Mouse (Mus musculus) embryo, embryonic 11 days (tissue): ENCODE data around the gene Eef1a1.
"Not testable (repeated sequence)": the region's sequence is repeated elsewhere in the genome, so short reads cannot be mapped to it uniquely, and the experiment has no call there.

Experiments used
- DNase-seq: peaks from one replicate; pipeline ENCODE4 v3.0.0-alpha.2; 2015

Eef1a1 gene

GRCm38 (mm10) chr9:78488890-78489420 is at the start of gene Eef1a1:
Eef1a1 (minus strand) TSS chr9:78489151.
- DNase-seq = peak; percentile 70

GRCm38 (mm10) chr9:78538421-78538820 is 49.5 kb upstream of the Eef1a1 start:
- no peak for DNase-seq

- no peak for DNase-seq
Observed at GRCm38 (mm10) chr9:78537154-78537873, 48.4 kb upstream of the Eef1a1 start.

- DNase-seq = no peak
Observed at GRCm38 (mm10) chr9:78534606-78535005, 45.7 kb upstream of the Eef1a1 start.

GRCm38 (mm10) chr9:78533296-78533935 is 44.5 kb upstream of the Eef1a1 start:
- DNase-seq = no peak

- DNase-seq = no peak
Observed at GRCm38 (mm10) chr9:78532341-78532819, 43.4 kb upstream of the Eef1a1 start.

- DNase-seq = no peak
Observed at GRCm38 (mm10) chr9:78531816-78532215, 42.9 kb upstream of the Eef1a1 start.

DNA sequence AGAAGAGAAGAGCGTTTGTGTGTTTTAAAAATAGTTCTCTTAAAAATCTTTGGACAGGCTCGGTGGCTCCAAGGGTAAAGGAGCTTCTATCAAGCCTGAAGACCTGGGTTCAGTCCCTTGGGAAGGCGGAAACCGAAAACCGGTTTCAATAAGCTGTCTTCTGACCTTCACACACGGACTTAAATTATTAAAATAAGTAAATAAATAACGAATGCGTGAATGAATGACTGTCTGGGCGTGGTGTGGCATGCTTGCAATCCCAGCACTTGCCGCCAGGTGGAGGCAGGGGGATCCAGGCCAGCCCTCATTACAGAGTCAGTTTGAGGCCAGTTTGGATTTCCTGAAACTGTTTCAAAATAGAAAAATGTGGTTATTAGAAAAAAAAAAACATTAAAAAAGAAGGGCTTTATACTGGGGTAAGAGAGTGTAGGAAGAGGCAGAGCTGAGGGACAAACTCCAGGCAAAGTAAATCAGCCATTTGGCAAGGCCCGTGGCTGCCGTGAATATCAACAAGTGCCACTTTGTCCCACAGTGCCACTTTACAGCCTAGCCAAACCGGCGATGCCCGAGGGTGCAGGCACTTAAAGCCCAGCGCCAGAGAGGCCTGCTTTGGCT is 38.9 kb upstream of the Eef1a1 start:
- peak; percentile 80 for DNase-seq

DNA sequence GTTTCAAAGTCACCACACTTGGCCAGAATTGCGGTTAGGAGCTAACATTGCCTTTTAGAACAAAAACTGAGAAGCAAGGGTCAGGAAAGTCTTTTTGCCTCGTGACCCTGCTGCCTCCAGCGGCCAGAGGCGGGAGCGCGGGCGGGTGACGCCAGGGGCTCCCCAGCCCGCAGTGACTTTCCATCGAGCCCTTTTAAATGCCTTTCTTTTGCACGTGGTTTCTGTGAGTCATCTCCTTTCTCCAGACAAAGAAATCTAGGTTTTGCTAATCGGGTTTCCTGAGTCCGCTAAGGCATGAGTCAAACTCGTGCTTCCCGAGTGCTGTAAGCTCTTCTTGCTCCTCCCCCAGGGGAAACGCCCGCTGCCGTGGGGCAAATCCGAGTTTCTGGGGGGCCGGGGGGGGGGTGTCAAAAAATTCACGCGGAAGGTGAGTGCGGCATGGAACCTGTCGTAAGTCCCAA is 38.4 kb upstream of the Eef1a1 start:
- peak; percentile 91 for DNase-seq

DNA sequence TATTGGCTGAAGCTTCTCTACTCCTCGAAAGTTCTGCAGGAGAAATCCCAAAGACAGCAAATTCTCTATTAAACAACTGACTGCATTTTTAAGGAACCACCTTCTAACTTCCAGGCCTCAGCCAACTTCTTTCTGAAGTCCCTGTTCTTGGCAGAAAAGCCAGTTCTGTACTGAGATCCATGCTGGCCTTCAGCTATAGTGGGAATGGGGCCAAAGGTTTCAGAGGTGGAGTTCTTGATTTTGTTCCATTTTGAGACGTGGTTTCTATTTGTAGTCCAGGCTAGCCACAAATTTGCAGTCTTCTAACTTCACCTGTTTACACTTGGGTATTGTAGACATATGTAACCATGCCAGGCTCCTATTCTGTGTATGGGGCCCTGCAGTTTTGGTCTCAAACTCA is 37.3 kb upstream of the Eef1a1 start:
- DNase-seq = no peak

- no peak for DNase-seq
Observed at GRCm38 (mm10) chr9:78525451-78526135, 36.6 kb upstream of the Eef1a1 start.

GRCm38 (mm10) chr9:78521689-78522088 is 32.7 kb upstream of the Eef1a1 start:
- DNase-seq = peak; percentile 64

- peak; percentile 72 for DNase-seq
Observed at GRCm38 (mm10) chr9:78520780-78521601, 32.0 kb upstream of the Eef1a1 start.

DNA sequence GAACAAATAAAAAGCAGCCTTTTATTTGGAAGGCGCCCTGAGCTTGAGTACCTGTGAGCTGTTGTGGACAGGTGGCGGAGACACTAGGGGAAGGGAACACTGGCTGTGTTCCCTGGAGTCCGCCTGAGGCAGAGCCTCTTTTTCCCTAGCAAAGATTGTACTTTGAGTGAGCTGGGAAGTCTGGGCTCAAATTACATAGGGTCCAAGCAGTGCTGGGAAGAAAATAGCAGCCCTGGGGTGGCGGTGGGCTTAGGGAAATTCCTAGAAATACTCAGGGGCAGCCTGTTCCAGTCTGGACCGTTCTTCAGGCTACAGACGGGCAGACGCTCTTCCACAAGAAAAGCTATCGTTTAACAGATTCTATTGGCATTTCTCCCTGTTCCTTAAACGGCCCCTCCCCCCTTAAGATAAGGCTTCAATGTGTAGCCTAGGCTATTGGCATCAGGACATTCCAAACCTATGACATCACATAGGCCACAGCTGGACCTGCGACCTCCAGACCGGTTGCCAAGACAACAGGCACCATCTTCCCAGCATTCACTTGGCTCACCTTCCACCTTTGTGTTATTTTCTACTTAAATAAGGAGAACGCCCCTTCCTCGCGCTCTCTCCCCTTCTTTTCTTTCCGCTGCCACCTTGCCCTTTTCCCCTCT is 31.3 kb upstream of the Eef1a1 start:
- peak; percentile 94 for DNase-seq

GRCm38 (mm10) chr9:78517237-78517636 is 28.3 kb upstream of the Eef1a1 start:
- DNase-seq = not testable (repeated sequence)

DNA sequence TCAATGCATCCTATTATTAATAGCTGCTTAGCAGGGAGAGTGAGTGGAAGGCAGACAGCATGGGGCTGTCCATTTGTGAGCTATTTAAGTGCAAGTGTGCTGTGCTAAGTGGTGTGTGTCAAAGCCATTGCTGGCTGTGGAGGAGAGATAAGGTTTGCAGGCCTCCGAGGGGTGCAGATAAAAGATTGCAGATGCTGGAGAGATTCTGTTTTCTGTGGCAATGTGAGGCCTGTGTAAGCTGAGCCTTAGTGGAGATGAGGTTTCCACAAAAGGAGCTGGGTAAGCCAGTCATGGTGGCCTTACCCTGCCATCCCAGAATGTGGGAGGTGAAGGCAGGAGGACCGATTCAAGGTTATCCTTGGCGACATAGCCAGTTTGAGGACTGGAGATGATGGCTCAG is 27.2 kb upstream of the Eef1a1 start:
- no peak for DNase-seq

DNA sequence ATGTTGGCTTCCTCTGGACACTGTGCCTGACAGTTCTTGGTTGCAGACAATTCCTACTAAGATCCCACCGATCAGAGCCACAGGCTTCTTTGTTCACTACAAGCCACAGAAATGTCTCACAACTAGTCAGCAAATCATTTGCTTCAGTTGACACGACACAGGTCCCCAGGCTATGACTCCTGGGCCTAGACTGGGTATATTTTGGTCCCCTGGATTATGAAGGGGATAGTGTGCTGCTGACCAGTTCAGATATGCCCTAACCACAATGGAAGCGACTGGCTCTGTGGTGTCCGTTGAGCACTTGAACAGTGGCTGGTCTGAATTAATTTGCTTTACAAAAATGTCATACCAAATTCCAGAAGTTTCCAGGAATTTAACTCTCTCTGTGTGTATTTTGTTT is 25.7 kb upstream of the Eef1a1 start:
- DNase-seq = no peak

- no peak for DNase-seq
Observed at GRCm38 (mm10) chr9:78513776-78514500, 25.0 kb upstream of the Eef1a1 start.

GRCm38 (mm10) chr9:78511705-78512104 is 22.8 kb upstream of the Eef1a1 start:
- no peak for DNase-seq

DNA sequence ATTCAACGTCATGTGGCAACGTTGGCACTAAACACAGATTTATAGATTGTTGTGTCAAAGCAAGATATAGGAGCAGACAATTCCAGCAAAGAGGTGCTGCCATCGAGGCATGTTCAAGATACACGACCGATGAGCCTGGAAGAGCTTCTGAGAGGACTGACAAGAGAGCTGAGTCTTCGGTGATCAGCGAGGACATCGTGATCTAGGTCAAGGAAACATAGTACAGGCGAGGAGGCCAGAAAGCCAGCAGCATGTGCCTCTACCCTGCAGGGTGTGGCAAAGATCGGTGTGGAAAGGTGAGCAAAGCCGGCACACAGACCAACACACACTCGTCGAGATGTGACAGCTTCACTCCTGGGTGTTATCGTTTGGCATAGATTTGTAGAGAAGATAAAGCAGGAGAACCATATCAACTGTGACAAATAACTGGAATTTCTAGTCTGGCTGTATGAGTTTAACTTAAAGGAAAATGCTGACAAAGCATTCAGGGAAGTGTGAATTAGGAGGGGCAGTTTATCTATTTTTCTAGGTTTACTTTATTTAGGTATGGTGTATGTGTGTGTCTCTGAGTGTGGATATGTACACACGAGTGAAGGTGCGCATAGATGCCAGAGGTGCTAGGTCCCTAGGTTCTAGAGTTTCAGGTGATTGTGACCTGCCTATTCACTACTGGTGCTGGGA is 19.3 kb upstream of the Eef1a1 start:
- DNase-seq = no peak
